Mouse (Mus musculus) stomach, postnatal 0 days (tissue): ENCODE measurements around the gene Bcas3. TPM values are rescaled to one million over a fixed set of nuclear protein-coding genes. Genes with fewer than 3 reads are reported as not detected.

ENCODE experiments used
- ATAC-seq: fragments of 200-750 bp; cut with Nextera tagmentation; 2 replicates; pipeline ENCODE4 v1.8.0; 2017; ENCODE audit not compliant: low FRiP score, low TSS enrichment
- DNase-seq: peaks from one replicate; pipeline ENCODE4 v3.0.0-alpha.2; 2016; ENCODE audit warnings: low spot score
- H3K27ac ChIP-seq: fragments of 300-500 bp; sonication (generic); replicated peaks from 2 replicates; pipeline ENCODE4 v1.5.1; 2014; ENCODE audit warnings: mild to moderate bottlenecking, control low read depth
- H3K27me3 ChIP-seq: fragments of 300-500 bp; sonication (generic); 2 replicates; pipeline ENCODE4 v1.6.1; 2014; ENCODE audit warnings: low read length; ENCODE audit not compliant: control insufficient read depth, insufficient read depth
- H3K36me3 ChIP-seq: fragments of 300-500 bp; sonication (generic); 2 replicates; pipeline ENCODE4 v1.6.1; 2014; ENCODE audit warnings: low read length, mixed read lengths; ENCODE audit not compliant: control insufficient read depth, insufficient read depth
- H3K4me1 ChIP-seq: fragments of 300-500 bp; sonication (generic); replicated peaks from 2 replicates; pipeline ENCODE4 v1.6.1; 2014; ENCODE audit warnings: antibody characterized with exemption; ENCODE audit not compliant: control insufficient read depth, insufficient read depth
- H3K4me2 ChIP-seq: fragments of 300-500 bp; sonication (generic); replicated peaks from 2 replicates; pipeline ENCODE4 v1.6.1; 2014; ENCODE audit warnings: low read depth, mild to moderate bottlenecking, control low read depth, moderate library complexity
- H3K4me3 ChIP-seq: fragments of 300-500 bp; sonication (generic); 2 replicates; pipeline ENCODE4 v1.5.1; 2014; ENCODE audit warnings: low read depth, low read length, control low read depth
- H3K9ac ChIP-seq: fragments of 300-500 bp; sonication (generic); 2 replicates; pipeline ENCODE4 v1.6.1; 2014; ENCODE audit warnings: mild to moderate bottlenecking, low read length, control low read depth, mixed read lengths
- H3K9me3 ChIP-seq: fragments of 300-500 bp; sonication (generic); 2 replicates; pipeline ENCODE4 v1.6.1; 2016; ENCODE audit warnings: low read length; ENCODE audit not compliant: control insufficient read depth
- CTCF ChIP-seq: IDR thresholded peaks from 2 replicates; pipeline ENCODE4 v1.5.1; 2016; ENCODE audit warnings: antibody characterized with exemption, low read depth, mild to moderate bottlenecking, moderate library complexity
- EP300 ChIP-seq: optimal IDR thresholded peaks from 2 replicates; pipeline ENCODE3; 2016; ENCODE audit warnings: antibody characterized with exemption
- WGBS: fragments of 180-500 bp; shearing (Covaris S2); extraction: QIAGEN DNeasy Blood & Tissue Kit; methylation state at CpG from one replicate; pipeline ENCODE4 v1.1.7; 2014; 5-methylcytosine and 5-hydroxymethylcytosine counted together
- polyA plus RNA-seq: library from polyadenylated mRNA; unstranded; fragments of >200 nt; fragmentation: Nextera tagmentation; extraction: Ambion mirVana; gene quantifications from 2 replicates; pipeline ENCODE4 v1.2.1, GENCODE M21; 2015

Gene Bcas3
- polyA plus RNA-seq, 1 experiment from 2014 or later, result 16.5 TPM

GRCm38 (mm10) chr11:85329167-85329894, 23.6 kb upstream of the Bcas3 start:
- 69% methylated on average over 7 of the region's 7 CpGs for whole genome bisulfite sequencing
- H3K9ac ChIP-seq, result no peak overlapping the region
- H3K9me3 ChIP-seq, result no peaks in the 10 kb centered on the region
- DNase-seq (no peak), ATAC-seq (no peak)
- H3K27me3 ChIP-seq, result no peaks in the 10 kb centered on the region
- no peaks in the 10 kb centered on the region for H3K4me1 ChIP-seq
- no peak overlapping the region for H3K27ac ChIP-seq
- no peak for TF ChIP-seq EP300
- TF ChIP-seq CTCF, result no peak
- H3K4me2 ChIP-seq, result no peak overlapping the region
- H3K4me3 ChIP-seq, result no peak overlapping the region
- H3K36me3 ChIP-seq, result 0 out of 2 replicates have a peak, but pooled peaks cover 3% of the 10 kb centered on the region

GRCm38 (mm10) chr11:85334778-85335177, 18.2 kb upstream of the Bcas3 start:
- Histone ChIP-seq H3K36me3 (peaks cover 10% of the 10 kb centered on the region; the same call in 1 of the 2 replicates), H3K4me1 (no peaks in the 10 kb centered on the region), H3K9ac (no peak overlapping the region), H3K27ac (no peak overlapping the region), H3K4me2 (no peak overlapping the region), H3K4me3 (no peak overlapping the region), H3K9me3 (no peaks in the 10 kb centered on the region), H3K27me3 (no peaks in the 10 kb centered on the region)
- peak; percentile 56; the same call in 1 of the 2 replicates for ATAC-seq
- peak; percentile 75 for TF ChIP-seq CTCF
- no peak for TF ChIP-seq EP300
- 40% methylated on average over 4 of the region's 4 CpGs for WGBS
- DNase-seq, result peak; percentile 69

DNA sequence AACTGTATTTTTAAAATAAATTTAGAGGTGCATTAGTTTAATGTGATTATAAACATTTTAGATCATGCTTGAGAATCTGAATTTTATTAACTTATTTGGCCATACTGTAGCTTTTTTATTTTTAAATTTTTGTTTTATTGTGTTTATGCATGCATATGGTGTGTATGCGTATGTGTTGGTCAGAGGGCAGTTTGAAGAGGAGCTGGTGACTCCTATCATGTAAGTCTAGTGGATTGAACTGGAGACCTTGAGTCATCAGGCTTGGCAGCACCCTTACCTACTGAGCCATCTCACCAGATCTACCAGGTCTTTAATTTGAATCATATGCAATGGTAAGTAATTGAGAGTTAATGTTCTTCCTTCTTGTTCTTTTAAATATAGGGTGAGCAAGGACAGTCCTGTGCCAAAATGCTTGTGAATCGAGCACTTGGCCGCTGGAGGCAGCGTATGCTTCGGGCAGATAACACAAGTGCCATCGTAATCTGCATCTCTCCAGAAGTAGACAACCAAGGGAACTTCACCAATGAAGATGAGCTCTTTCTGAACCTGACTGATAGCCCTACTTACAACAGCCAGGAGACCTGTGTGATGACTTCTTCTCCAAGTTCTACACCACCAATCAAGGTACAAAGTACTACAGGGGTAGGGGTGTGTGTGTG, 13.7 kb upstream of the Bcas3 start:
- no peak for DNase-seq
- Histone ChIP-seq H3K9me3 (no peaks in the 10 kb centered on the region), H3K36me3 (peaks cover 7% of the 10 kb centered on the region; the same call in 1 of the 2 replicates), H3K4me1 (no peaks in the 10 kb centered on the region), H3K27me3 (no peaks in the 10 kb centered on the region), H3K27ac (no peak overlapping the region), H3K4me2 (no peak overlapping the region), H3K4me3 (no peak overlapping the region), H3K9ac (no peak overlapping the region)
- ATAC-seq, result peak; percentile 28; the same call in 1 of the 2 replicates
- TF ChIP-seq CTCF, result no peak
- no peak for TF ChIP-seq EP300
- WGBS, result 89% methylated on average over 6 of the region's 6 CpGs

- Histone ChIP-seq H3K4me1 (no peaks in the 10 kb centered on the region), H3K9me3 (no peaks in the 10 kb centered on the region), H3K4me3 (no peak overlapping the region), H3K27ac (no peak overlapping the region), H3K36me3 (peaks cover 7% of the 10 kb centered on the region; the same call in 1 of the 2 replicates), H3K27me3 (no peaks in the 10 kb centered on the region), H3K4me2 (no peak overlapping the region), H3K9ac (no peak overlapping the region)
- ATAC-seq (peak; percentile 42; the same call in 1 of the 2 replicates), DNase-seq (no peak)
- WGBS, result 82% methylated on average over 7 of the region's 7 CpGs
- no peak for TF ChIP-seq CTCF
- no peak for TF ChIP-seq EP300
These were observed 12.8 kb upstream of the Bcas3 start for GRCm38 (mm10) chr11:85340070-85340616.

DNA sequence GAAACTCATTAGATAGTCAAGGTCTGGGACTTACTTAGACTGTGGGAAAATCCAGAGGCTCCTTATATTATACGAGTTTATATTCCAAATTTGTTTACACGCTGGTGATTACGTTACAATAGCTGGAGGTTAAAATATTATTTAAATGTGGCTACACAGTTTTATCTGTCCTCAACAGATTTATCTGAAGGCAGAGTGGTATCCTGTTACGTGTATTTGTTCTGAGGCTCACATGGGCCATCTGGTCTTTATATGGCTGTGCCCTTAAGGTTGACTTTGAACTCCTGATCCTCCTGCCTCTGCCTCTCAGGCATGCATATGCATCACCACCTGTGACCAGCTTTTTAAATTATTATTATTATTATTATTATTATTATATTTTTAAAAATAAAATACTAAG, 852 bp downstream of the Bcas3 start:
- no peaks in the 10 kb centered on the region for H3K36me3 ChIP-seq
- no peaks in the 10 kb centered on the region for H3K9me3 ChIP-seq
- H3K4me2 ChIP-seq, result peak overlapping the region; percentile 82
- 43% methylated on average over 4 of the region's 4 CpGs for WGBS
- DNase-seq (no peak), ATAC-seq (no peak)
- H3K9ac ChIP-seq, result peak overlapping the region; percentile 87
- TF ChIP-seq EP300, result no peak
- TF ChIP-seq CTCF, result no peak
- no peaks in the 10 kb centered on the region for H3K4me1 ChIP-seq
- H3K27me3 ChIP-seq, result no peaks in the 10 kb centered on the region
- peak overlapping the region; percentile 77 for H3K4me3 ChIP-seq
- H3K27ac ChIP-seq, result no peak overlapping the region
